Mouse (Mus musculus): ENCODE data around the gene Adam8. TPM values are rescaled to one million over a fixed set of nuclear protein-coding genes. Genes with fewer than 3 reads are reported as not detected.

The Adam8 gene
- under 1 TPM; 0.38 to 0.90 TPM for total RNA-seq (2021)

- DNase-seq = no peak
These were observed at the start of gene Adam8 for GRCm38 (mm10) chr7:139992406-139992805. Gene Adam8, minus strand, starts transcription at chr7:139992562.

GRCm38 (mm10) chr7:140037171-140037555 lies 44.8 kb upstream of the Adam8 start:
- no peak for DNase-seq

- DNase-seq = peak; percentile 96
These were observed 44.2 kb upstream of the Adam8 start, which contains the start of the genes Zfp511 and Tubgcp2 for GRCm38 (mm10) chr7:140036281-140037170. Gene Zfp511, plus strand, starts transcription at chr7:140036391. Gene Tubgcp2, minus strand, starts transcription at chr7:140036669.

GRCm38 (mm10) chr7:140035456-140035855 lies 43.1 kb upstream of the Adam8 start:
- no peak for DNase-seq

GRCm38 (mm10) chr7:140033386-140033785 lies 41.0 kb upstream of the Adam8 start:
- no peak for DNase-seq

- no peak for DNase-seq
These were observed 40.0 kb upstream of the Adam8 start for GRCm38 (mm10) chr7:140032366-140032765.

GRCm38 (mm10) chr7:140031771-140032170 lies 39.4 kb upstream of the Adam8 start:
- no peak for DNase-seq

GRCm38 (mm10) chr7:140011336-140011735 lies 19.0 kb upstream of the Adam8 start:
- DNase-seq = no peak

- DNase-seq = no peak
These were observed 15.4 kb upstream of the Adam8 start for GRCm38 (mm10) chr7:140007781-140008180.

- no peak for DNase-seq
These were observed 14.7 kb upstream of the Adam8 start for GRCm38 (mm10) chr7:140006861-140007611.

- no peak for DNase-seq
These were observed 12.3 kb upstream of the Adam8 start for GRCm38 (mm10) chr7:140004666-140005065.

- DNase-seq = no peak
These were observed 8.9 kb upstream of the Adam8 start for GRCm38 (mm10) chr7:140001086-140001740.

GRCm38 (mm10) chr7:139998691-139999350 lies 6.5 kb upstream of the Adam8 start:
- no peak for DNase-seq

- peak; percentile 68 for DNase-seq
These were observed 2.3 kb upstream of the Adam8 start for GRCm38 (mm10) chr7:139994676-139995075.

- DNase-seq = no peak
These were observed 1.8 kb upstream of the Adam8 start for GRCm38 (mm10) chr7:139994202-139994601.

- DNase-seq = no peak
These were observed 1.2 kb upstream of the Adam8 start for GRCm38 (mm10) chr7:139993532-139993931.

- DNase-seq = no peak
These were observed 1.4 kb downstream of the Adam8 start for GRCm38 (mm10) chr7:139990864-139991394.

- DNase-seq = no peak
These were observed 4.1 kb downstream of the Adam8 start for GRCm38 (mm10) chr7:139988272-139988671.

GRCm38 (mm10) chr7:139984505-139984904 lies 7.9 kb downstream of the Adam8 start:
- DNase-seq = no peak

GRCm38 (mm10) chr7:139982058-139982457 lies 10.3 kb downstream of the Adam8 start:
- no peak for DNase-seq

- DNase-seq = no peak
These were observed 11.6 kb downstream of the Adam8 start for GRCm38 (mm10) chr7:139980778-139981177.
